Mouse (Mus musculus): ENCODE data around the gene Ino80e. TPM values are rescaled to one million over a fixed set of nuclear protein-coding genes. Genes with fewer than 3 reads are reported as not detected.

The Ino80e gene
- polyA plus RNA-seq, 1 experiment from 2014 or later: 59.9 TPM

- H3K27ac ChIP-seq: no peak overlapping the region
- no peaks in the 10 kb centered on the region for H3K36me3 ChIP-seq (ENCODE audit: inconsistent target)
- 93% methylated on average over 2 of the region's 2 CpGs for WGBS (ENCODE audit: missing documents)
- no peaks in the 10 kb centered on the region for H3K79me2 ChIP-seq (ENCODE audit: inconsistent target)
- no peak overlapping the region for H3K4me3 ChIP-seq (ENCODE audit: inconsistent target)
Observed at GRCm38 (mm10) chr7:126845516-126845915, 16.7 kb downstream of the Ino80e start.

DNA sequence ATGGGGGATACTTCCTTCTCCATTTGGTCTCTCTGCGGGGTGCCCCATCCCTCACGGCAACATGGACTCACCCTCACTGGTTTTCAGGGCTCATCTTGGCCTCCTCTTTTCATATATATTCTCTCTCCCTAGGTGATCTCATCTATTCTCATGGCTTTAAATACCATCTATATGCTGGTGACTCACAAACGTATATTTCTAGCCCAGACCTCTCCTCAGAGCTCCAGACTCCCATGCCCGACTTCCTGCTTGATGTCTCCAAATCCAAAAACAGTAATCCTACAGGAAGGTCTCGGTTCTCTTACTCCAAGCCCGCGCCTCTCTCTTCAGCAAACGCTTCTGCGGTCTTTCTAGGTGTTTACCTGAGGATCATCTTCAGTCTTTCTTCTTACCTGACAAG, 18.9 kb downstream of the Ino80e start:
- Histone ChIP-seq H3K79me2 (ENCODE audit: inconsistent target) (no peaks in the 10 kb centered on the region), H3K36me3 (ENCODE audit: inconsistent target) (no peaks in the 10 kb centered on the region), H3K27ac (no peak overlapping the region), H3K4me3 (ENCODE audit: inconsistent target) (no peak overlapping the region)
- WGBS (ENCODE audit: missing documents): 70% methylated on average over 9 of the region's 9 CpGs

- Histone ChIP-seq H3K36me3 (ENCODE audit: inconsistent target) (no peaks in the 10 kb centered on the region), H3K79me2 (ENCODE audit: inconsistent target) (no peaks in the 10 kb centered on the region), H3K27ac (no peak overlapping the region), H3K4me3 (ENCODE audit: inconsistent target) (no peak overlapping the region)
- WGBS (ENCODE audit: missing documents): 90% methylated on average over 1 of the region's 1 CpGs
Observed at GRCm38 (mm10) chr7:126833294-126833693, 28.9 kb downstream of the Ino80e start.

GRCm38 (mm10) chr7:126832036-126832598, 30.1 kb downstream of the Ino80e start:
- 4% methylated on average over 21 of the region's 21 CpGs for WGBS (ENCODE audit: missing documents)
- no peak overlapping the region for H3K27ac ChIP-seq
- no peak overlapping the region for H3K4me3 ChIP-seq (ENCODE audit: inconsistent target)
- H3K36me3 ChIP-seq (ENCODE audit: inconsistent target): no peaks in the 10 kb centered on the region
- no peaks in the 10 kb centered on the region for H3K79me2 ChIP-seq (ENCODE audit: inconsistent target)

- Histone ChIP-seq H3K79me2 (ENCODE audit: inconsistent target) (no peaks in the 10 kb centered on the region), H3K36me3 (ENCODE audit: inconsistent target) (no peaks in the 10 kb centered on the region), H3K4me3 (ENCODE audit: inconsistent target) (no peak within 1 kb of the TSS), H3K27ac (no peak within 1 kb of the TSS)
- 60% methylated on average over 5 of the region's 5 CpGs for WGBS (ENCODE audit: missing documents)
Observed at GRCm38 (mm10) chr7:126831539-126831938, 30.6 kb downstream of the Ino80e start, which contains the start of gene 4930451I11Rik. Gene 4930451I11Rik (minus strand): TSS chr7:126831639.

DNA sequence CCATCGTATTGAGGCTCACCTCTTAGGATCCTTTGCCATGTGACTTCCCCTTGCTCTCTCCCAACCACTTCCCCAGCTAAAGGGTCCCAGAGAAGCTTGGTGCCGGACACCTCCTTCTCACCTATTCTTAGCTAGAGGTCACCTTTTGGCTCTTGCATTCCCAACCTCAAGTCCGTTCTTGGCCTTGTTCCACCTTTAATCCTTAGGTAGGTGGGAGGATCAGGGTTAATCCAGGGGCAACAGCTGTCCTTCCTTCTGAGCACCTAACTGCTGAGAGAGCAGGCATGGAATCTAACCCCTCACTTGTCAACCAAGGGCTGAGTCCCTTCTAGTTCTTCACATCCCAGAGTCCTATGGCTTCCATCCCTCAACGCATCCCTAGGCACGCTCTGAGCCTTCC, 36.2 kb downstream of the Ino80e start:
- Histone ChIP-seq H3K79me2 (ENCODE audit: inconsistent target) (no peaks in the 10 kb centered on the region), H3K4me3 (ENCODE audit: inconsistent target) (no peak overlapping the region), H3K27ac (no peak overlapping the region), H3K36me3 (ENCODE audit: inconsistent target) (no peaks in the 10 kb centered on the region)
- 75% methylated on average over 5 of the region's 5 CpGs for WGBS (ENCODE audit: missing documents)

- no peak overlapping the region for H3K27ac ChIP-seq
- H3K79me2 ChIP-seq (ENCODE audit: inconsistent target): no peaks in the 10 kb centered on the region
- WGBS (ENCODE audit: missing documents): 24% methylated on average over 7 of the region's 8 CpGs
- H3K4me3 ChIP-seq (ENCODE audit: inconsistent target): no peak overlapping the region
- no peaks in the 10 kb centered on the region for H3K36me3 ChIP-seq (ENCODE audit: inconsistent target)
Observed at GRCm38 (mm10) chr7:126825403-126825802, 36.8 kb downstream of the Ino80e start.

- Histone ChIP-seq H3K4me3 (ENCODE audit: inconsistent target) (no peak overlapping the region), H3K36me3 (ENCODE audit: inconsistent target) (no peaks in the 10 kb centered on the region), H3K79me2 (ENCODE audit: inconsistent target) (no peaks in the 10 kb centered on the region), H3K27ac (no peak overlapping the region)
- WGBS (ENCODE audit: missing documents): 41% methylated on average over 9 of the region's 10 CpGs
Observed at GRCm38 (mm10) chr7:126823940-126824339, 38.2 kb downstream of the Ino80e start.

DNA sequence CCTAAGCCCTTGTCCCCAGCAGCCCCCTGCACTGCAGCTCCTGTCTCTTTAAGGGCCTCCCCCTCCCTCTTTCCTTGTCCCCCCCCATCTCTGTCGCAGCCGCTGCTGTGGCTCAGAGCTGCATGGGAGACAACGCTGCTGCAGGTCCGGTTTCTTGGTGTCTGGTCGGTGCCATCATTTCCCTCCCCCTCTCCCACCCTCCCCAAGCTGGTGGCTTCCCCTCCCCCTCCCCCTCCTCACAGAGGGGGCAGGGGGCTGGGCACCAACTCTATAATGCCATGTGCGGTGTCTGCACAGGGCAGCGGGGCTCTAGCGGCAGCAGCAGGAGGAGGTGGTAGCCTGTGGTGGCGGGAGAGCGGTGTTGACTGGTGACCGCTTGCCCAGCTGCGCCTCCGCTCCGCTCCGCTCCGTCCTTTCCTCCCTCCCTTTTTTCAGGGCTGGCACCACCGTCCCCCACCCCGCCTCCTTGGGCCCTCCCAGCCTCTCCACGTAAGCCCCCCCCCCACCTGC, 38.9 kb downstream of the Ino80e start:
- no peak overlapping the region for H3K4me3 ChIP-seq (ENCODE audit: inconsistent target)
- WGBS (ENCODE audit: missing documents): 6% methylated on average over 14 of the region's 19 CpGs
- no peaks in the 10 kb centered on the region for H3K36me3 ChIP-seq (ENCODE audit: inconsistent target)
- H3K27ac ChIP-seq: no peak overlapping the region
- no peaks in the 10 kb centered on the region for H3K79me2 ChIP-seq (ENCODE audit: inconsistent target)

DNA sequence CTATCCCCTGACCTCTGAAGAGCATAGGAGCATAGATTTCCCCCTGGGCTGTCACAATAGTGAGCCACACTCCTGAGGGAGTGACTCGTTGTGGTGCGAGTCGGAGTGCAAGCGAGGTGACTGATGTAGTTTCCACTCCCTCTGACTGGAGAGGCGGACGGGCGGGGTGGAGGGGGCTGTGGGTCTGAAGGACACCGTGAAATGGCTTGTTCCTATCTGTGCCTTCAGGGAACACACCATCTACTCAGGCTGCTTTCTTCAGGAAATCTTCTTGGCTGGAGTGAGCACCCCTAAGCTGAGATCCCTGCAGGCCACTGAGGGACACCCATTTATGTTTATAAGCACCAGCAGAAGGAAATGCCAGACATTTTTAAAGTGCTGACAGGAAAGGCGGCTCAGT, 39.4 kb downstream of the Ino80e start:
- no peak overlapping the region for H3K4me3 ChIP-seq (ENCODE audit: inconsistent target)
- no peaks in the 10 kb centered on the region for H3K36me3 ChIP-seq (ENCODE audit: inconsistent target)
- 82% methylated on average over 6 of the region's 9 CpGs for WGBS (ENCODE audit: missing documents)
- no peaks in the 10 kb centered on the region for H3K79me2 ChIP-seq (ENCODE audit: inconsistent target)
- peak overlapping the region; percentile 64 for H3K27ac ChIP-seq

DNA sequence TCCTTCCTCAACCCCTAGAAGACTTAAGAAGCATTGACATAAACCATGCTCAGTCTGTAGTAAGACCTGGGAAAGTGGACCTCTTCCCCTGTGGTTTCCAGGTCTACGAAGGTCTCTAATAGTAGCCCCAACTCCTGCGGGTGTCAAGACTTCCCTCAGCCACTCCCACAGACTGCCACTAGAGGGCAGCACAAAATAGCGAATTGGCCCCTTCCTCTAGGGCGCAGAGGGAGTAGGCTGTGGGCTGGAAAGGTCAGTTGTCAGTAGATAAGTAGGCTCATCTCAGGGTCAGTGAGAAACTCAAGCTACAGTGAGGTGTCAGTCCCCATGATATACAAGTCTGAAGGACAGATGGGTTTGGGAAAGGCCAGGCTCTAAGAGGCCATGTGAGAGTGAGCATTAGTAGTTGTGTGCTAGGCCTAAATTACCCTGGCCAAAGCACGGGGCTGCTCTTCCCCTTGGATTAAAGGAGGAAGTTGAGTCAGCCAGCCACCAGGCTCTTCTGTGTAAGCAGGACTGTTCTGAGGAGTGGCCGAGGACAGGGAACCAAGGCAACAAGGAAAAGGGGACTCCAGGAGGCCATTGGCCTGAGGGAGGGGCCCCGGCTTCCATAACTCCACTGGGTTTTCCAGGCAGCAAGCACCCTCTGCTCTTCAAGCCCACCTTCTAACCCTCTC, 40.2 kb downstream of the Ino80e start:
- Histone ChIP-seq H3K79me2 (ENCODE audit: inconsistent target) (no peaks in the 10 kb centered on the region), H3K36me3 (ENCODE audit: inconsistent target) (no peaks in the 10 kb centered on the region), H3K27ac (peak overlapping the region; percentile 64), H3K4me3 (ENCODE audit: inconsistent target) (no peak overlapping the region)
- 16% methylated on average over 7 of the region's 7 CpGs for WGBS (ENCODE audit: missing documents)

- WGBS (ENCODE audit: missing documents): 44% methylated on average over 1 of the region's 1 CpGs
Observed at GRCm38 (mm10) chr7:126818818-126819217, 43.4 kb downstream of the Ino80e start.

DNA sequence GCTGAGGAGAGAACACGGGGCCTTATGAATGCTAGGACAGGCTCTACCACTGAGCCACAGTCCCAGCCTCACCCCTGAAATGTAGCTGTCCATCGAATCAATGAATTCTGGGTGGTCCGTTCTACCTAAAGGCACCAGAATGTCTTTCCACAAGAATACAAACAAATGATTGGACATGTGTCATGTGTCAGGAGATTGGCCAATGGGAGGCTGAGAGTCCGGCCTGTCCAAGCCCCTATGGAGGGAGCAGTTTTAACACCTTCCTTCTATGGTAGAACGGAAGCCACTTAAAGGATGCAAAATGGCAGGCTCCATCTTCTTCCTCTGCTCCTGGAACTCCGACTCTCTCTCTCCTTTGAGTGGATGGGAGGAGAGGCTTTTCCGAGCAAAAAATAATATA, 44.6 kb downstream of the Ino80e start:
- WGBS (ENCODE audit: missing documents): 91% methylated on average over 7 of the region's 7 CpGs
- H3K79me2 ChIP-seq (ENCODE audit: inconsistent target): no peaks in the 10 kb centered on the region
- H3K36me3 ChIP-seq (ENCODE audit: inconsistent target): no peaks in the 10 kb centered on the region
- no peak overlapping the region for H3K4me3 ChIP-seq (ENCODE audit: inconsistent target)
- no peak overlapping the region for H3K27ac ChIP-seq

More at GRCm38 (mm10) chr7:126818818-126819217, 43.4 kb downstream of the Ino80e start:
- Histone ChIP-seq H3K4me3 (ENCODE audit: inconsistent target) (no peak overlapping the region), H3K36me3 (ENCODE audit: inconsistent target) (no peaks in the 10 kb centered on the region), H3K27ac (no peak overlapping the region), H3K79me2 (ENCODE audit: inconsistent target) (no peaks in the 10 kb centered on the region)

DNA sequence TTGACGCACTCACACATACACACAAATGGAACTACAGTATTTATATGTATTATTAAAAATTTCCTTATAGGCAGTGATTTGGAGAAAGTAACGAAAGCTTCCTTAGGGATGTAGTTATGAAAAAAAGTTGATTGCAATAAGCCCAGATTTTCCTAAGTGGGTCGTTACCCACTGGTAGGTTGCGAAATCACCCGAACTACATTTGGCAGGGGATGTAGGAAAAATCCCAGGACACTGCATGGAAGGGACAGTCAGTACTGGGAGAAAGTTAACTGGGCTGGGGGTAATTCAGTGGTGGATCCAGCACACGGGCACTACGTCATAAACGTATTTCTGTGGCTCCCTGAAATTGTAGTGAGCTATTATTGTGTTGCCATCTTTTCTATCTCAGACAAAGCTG, 45.7 kb downstream of the Ino80e start:
- 79% methylated on average over 8 of the region's 8 CpGs for WGBS (ENCODE audit: missing documents)
- H3K36me3 ChIP-seq (ENCODE audit: inconsistent target): no peaks in the 10 kb centered on the region
- H3K79me2 ChIP-seq (ENCODE audit: inconsistent target): no peaks in the 10 kb centered on the region
- H3K27ac ChIP-seq: no peak overlapping the region
- no peak overlapping the region for H3K4me3 ChIP-seq (ENCODE audit: inconsistent target)

- H3K27ac ChIP-seq: no peak overlapping the region
- H3K36me3 ChIP-seq (ENCODE audit: inconsistent target): no peaks in the 10 kb centered on the region
- no peaks in the 10 kb centered on the region for H3K79me2 ChIP-seq (ENCODE audit: inconsistent target)
- H3K4me3 ChIP-seq (ENCODE audit: inconsistent target): no peak overlapping the region
- 71% methylated on average over 8 of the region's 8 CpGs for WGBS (ENCODE audit: missing documents)
Observed at GRCm38 (mm10) chr7:126815726-126816222, 46.4 kb downstream of the Ino80e start.
